Mouse (Mus musculus) limb, embryonic 12.5 days (tissue): ENCODE results near the gene 1700015G11Rik. TPM values are rescaled to one million over a fixed set of nuclear protein-coding genes. Genes with fewer than 3 reads are reported as not detected.

Experiments
- ATAC-seq: fragments of 200-750 bp; cut with Nextera tagmentation; 2 replicates; pipeline ENCODE4 v1.8.0; 2017; ENCODE audit warnings: low read depth, moderate TSS enrichment; ENCODE audit not compliant: insufficient number of reproducible peaks, insufficient read depth, low FRiP score, low TSS enrichment
- H3K27ac ChIP-seq: fragments of 300-500 bp; sonication (generic); 2 replicates; pipeline ENCODE4 v1.5.1; 2016; ENCODE audit warnings: mild to moderate bottlenecking, moderate library complexity
- H3K27me3 ChIP-seq: fragments of 300-500 bp; sonication (generic); 2 replicates; pipeline ENCODE4 v1.6.1; 2016; ENCODE audit warnings: mild to moderate bottlenecking, moderate library complexity
- H3K36me3 ChIP-seq: fragments of 300-500 bp; sonication (generic); 2 replicates; pipeline ENCODE4 v1.6.1; 2016; ENCODE audit warnings: mild to moderate bottlenecking, moderate library complexity
- H3K4me1 ChIP-seq: fragments of 300-500 bp; sonication (generic); replicated peaks from 2 replicates; pipeline ENCODE4 v1.6.1; 2016
- H3K4me2 ChIP-seq: fragments of 300-500 bp; sonication (generic); 2 replicates; pipeline ENCODE4 v1.6.1; 2016; ENCODE audit warnings: mild to moderate bottlenecking, moderate library complexity
- H3K4me3 ChIP-seq: fragments of 300-500 bp; sonication (generic); replicated peaks from 2 replicates; pipeline ENCODE4 v1.5.1; 2016; ENCODE audit warnings: mild to moderate bottlenecking
- H3K9ac ChIP-seq: fragments of 300-500 bp; sonication (generic); replicated peaks from 2 replicates; pipeline ENCODE4 v1.6.1; 2016; ENCODE audit warnings: mild to moderate bottlenecking, moderate library complexity
- H3K9me3 ChIP-seq: fragments of 300-500 bp; sonication (generic); 2 replicates; pipeline ENCODE4 v1.6.1; 2016; ENCODE audit warnings: mild to moderate bottlenecking, moderate library complexity
- WGBS: fragments of 180-500 bp; shearing (Covaris S2); methylation state at CpG from one replicate; pipeline ENCODE4 v1.1.7; 2016; 5-methylcytosine and 5-hydroxymethylcytosine counted together
- polyA plus RNA-seq: library from polyadenylated mRNA; unstranded; fragments of >200 nt; fragmentation: Nextera tagmentation; extraction: Ambion mirVana; gene quantifications from 2 replicates; pipeline ENCODE4 v1.2.1, GENCODE M21; 2016

Gene 1700015G11Rik
- polyA plus RNA-seq, result not detected in 2 replicates

- no peak for ATAC-seq
- H3K4me3 ChIP-seq, result no peak within 1 kb of the TSS
- no peak within 1 kb of the TSS for H3K4me2 ChIP-seq
- H3K27me3 ChIP-seq, result no peaks in the 10 kb centered on the region
- H3K27ac ChIP-seq, result no peak within 1 kb of the TSS
- no peaks in the 10 kb centered on the region for H3K9me3 ChIP-seq
- no peaks in the 10 kb centered on the region for H3K36me3 ChIP-seq
- no peak within 1 kb of the TSS for H3K9ac ChIP-seq
- no peaks in the 10 kb centered on the region for H3K4me1 ChIP-seq
- 77% methylated on average over 3 of the region's 3 CpGs for WGBS
Observed at GRCm38 (mm10) chr7:52015628-52016027, at the start of gene 1700015G11Rik. 1700015G11Rik (minus strand) TSS chr7:52015728.

- Histone ChIP-seq H3K27ac (no peak overlapping the region), H3K4me2 (no peak overlapping the region), H3K4me3 (no peak overlapping the region), H3K36me3 (no peaks in the 10 kb centered on the region), H3K4me1 (no peaks in the 10 kb centered on the region), H3K9me3 (no peaks in the 10 kb centered on the region), H3K9ac (no peak overlapping the region), H3K27me3 (no peaks in the 10 kb centered on the region)
- WGBS, result 82% methylated on average over 2 of the region's 2 CpGs
- no peak for ATAC-seq
Observed at GRCm38 (mm10) chr7:52056954-52057353, 41.4 kb upstream of the 1700015G11Rik start.

- Histone ChIP-seq H3K4me3 (no peak overlapping the region), H3K4me2 (no peak overlapping the region), H3K27me3 (no peaks in the 10 kb centered on the region), H3K4me1 (no peaks in the 10 kb centered on the region), H3K9me3 (no peaks in the 10 kb centered on the region), H3K27ac (no peak overlapping the region), H3K36me3 (no peaks in the 10 kb centered on the region), H3K9ac (no peak overlapping the region)
- 68% methylated on average over 4 of the region's 4 CpGs for WGBS
- no peak for ATAC-seq
Observed at GRCm38 (mm10) chr7:52056274-52056673, 40.7 kb upstream of the 1700015G11Rik start.

- 87% methylated on average over 2 of the region's 2 CpGs for WGBS
- Histone ChIP-seq H3K4me1 (no peaks in the 10 kb centered on the region), H3K27ac (no peak overlapping the region), H3K9me3 (no peaks in the 10 kb centered on the region), H3K36me3 (no peaks in the 10 kb centered on the region), H3K27me3 (no peaks in the 10 kb centered on the region), H3K9ac (no peak overlapping the region), H3K4me2 (no peak overlapping the region), H3K4me3 (no peak overlapping the region)
- ATAC-seq, result no peak
Observed at GRCm38 (mm10) chr7:52055831-52056230, 40.3 kb upstream of the 1700015G11Rik start.

GRCm38 (mm10) chr7:52037600-52038582 lies 22.4 kb upstream of the 1700015G11Rik start:
- 51% methylated on average over 8 of the region's 8 CpGs for WGBS
- Histone ChIP-seq H3K36me3 (no peaks in the 10 kb centered on the region), H3K27ac (no peak overlapping the region), H3K27me3 (no peaks in the 10 kb centered on the region), H3K4me3 (no peak overlapping the region), H3K4me1 (no peaks in the 10 kb centered on the region), H3K4me2 (no peak overlapping the region), H3K9me3 (no peaks in the 10 kb centered on the region), H3K9ac (no peak overlapping the region)
- no peak for ATAC-seq

GRCm38 (mm10) chr7:52024050-52024626 lies 8.6 kb upstream of the 1700015G11Rik start:
- no peaks in the 10 kb centered on the region for H3K27me3 ChIP-seq
- no peaks in the 10 kb centered on the region for H3K9me3 ChIP-seq
- no peak overlapping the region for H3K4me3 ChIP-seq
- ATAC-seq, result no peak
- H3K4me1 ChIP-seq, result no peaks in the 10 kb centered on the region
- H3K9ac ChIP-seq, result no peak overlapping the region
- no peak overlapping the region for H3K4me2 ChIP-seq
- WGBS, result 92% methylated on average over 5 of the region's 5 CpGs
- H3K27ac ChIP-seq, result no peak overlapping the region
- H3K36me3 ChIP-seq, result no peaks in the 10 kb centered on the region

GRCm38 (mm10) chr7:52022039-52022438 lies 6.5 kb upstream of the 1700015G11Rik start:
- H3K27me3 ChIP-seq, result no peaks in the 10 kb centered on the region
- WGBS, result 84% methylated on average over 4 of the region's 4 CpGs
- ATAC-seq, result no peak

GRCm38 (mm10) chr7:52015180-52015579 lies 348 bp downstream of the 1700015G11Rik start:
- H3K9ac ChIP-seq, result no peak overlapping the region
- 93% methylated on average over 1 of the region's 1 CpGs for WGBS
- H3K4me2 ChIP-seq, result no peak overlapping the region
- no peak overlapping the region for H3K4me3 ChIP-seq
- H3K9me3 ChIP-seq, result no peaks in the 10 kb centered on the region
- no peak overlapping the region for H3K27ac ChIP-seq
- no peaks in the 10 kb centered on the region for H3K4me1 ChIP-seq
- no peak for ATAC-seq
- no peaks in the 10 kb centered on the region for H3K36me3 ChIP-seq
- H3K27me3 ChIP-seq, result no peaks in the 10 kb centered on the region

More at GRCm38 (mm10) chr7:52022039-52022438, 6.5 kb upstream of the 1700015G11Rik start:
- Histone ChIP-seq H3K9me3 (no peaks in the 10 kb centered on the region), H3K27ac (no peak overlapping the region), H3K4me3 (no peak overlapping the region), H3K4me2 (no peak overlapping the region), H3K36me3 (no peaks in the 10 kb centered on the region), H3K4me1 (no peaks in the 10 kb centered on the region), H3K9ac (no peak overlapping the region)

- WGBS, result 76% methylated on average over 7 of the region's 7 CpGs
Observed at GRCm38 (mm10) chr7:52013457-52013856, 2.1 kb downstream of the 1700015G11Rik start.

GRCm38 (mm10) chr7:52007138-52007537 lies 8.4 kb downstream of the 1700015G11Rik start:
- no peaks in the 10 kb centered on the region for H3K9me3 ChIP-seq
- H3K36me3 ChIP-seq, result no peaks in the 10 kb centered on the region
- no peak overlapping the region for H3K4me3 ChIP-seq
- no peak overlapping the region for H3K9ac ChIP-seq
- no peak overlapping the region for H3K27ac ChIP-seq
- no peak overlapping the region for H3K4me2 ChIP-seq
- ATAC-seq, result no peak
- 84% methylated on average over 2 of the region's 2 CpGs for WGBS
- peaks cover 32% of the 10 kb centered on the region for H3K27me3 ChIP-seq
- no peaks in the 10 kb centered on the region for H3K4me1 ChIP-seq

More at GRCm38 (mm10) chr7:52013457-52013856, 2.1 kb downstream of the 1700015G11Rik start:
- Histone ChIP-seq H3K4me2 (no peak overlapping the region), H3K4me3 (no peak overlapping the region), H3K9me3 (no peaks in the 10 kb centered on the region), H3K9ac (no peak overlapping the region), H3K36me3 (no peaks in the 10 kb centered on the region), H3K27ac (no peak overlapping the region), H3K27me3 (no peaks in the 10 kb centered on the region), H3K4me1 (no peaks in the 10 kb centered on the region)
- ATAC-seq, result no peak

- Histone ChIP-seq H3K4me3 (peak overlapping the region; percentile 55), H3K4me1 (no peaks in the 10 kb centered on the region), H3K9ac (no peak overlapping the region), H3K4me2 (peak overlapping the region; percentile 86), H3K36me3 (no peaks in the 10 kb centered on the region), H3K27me3 (peaks cover 32% of the 10 kb centered on the region), H3K27ac (no peak overlapping the region), H3K9me3 (no peaks in the 10 kb centered on the region)
- ATAC-seq, result no peak
- WGBS, result 2% methylated on average over 9 of the region's 9 CpGs
Observed at GRCm38 (mm10) chr7:52006296-52006630, 9.3 kb downstream of the 1700015G11Rik start.
